Mouse (Mus musculus) MEL (cell line): ENCODE results near the gene Syt1. TPM values are rescaled to one million over a fixed set of nuclear protein-coding genes. Genes with fewer than 3 reads are reported as not detected.

Experiments used
- DNase-seq: peaks from one replicate; pipeline ENCODE4 v3.0.0; 2011; ENCODE audit warnings: low read depth, low spot score
- H3K27ac ChIP-seq: 2 replicates; pipeline ENCODE4 v1.5.1; 2012; ENCODE audit warnings: low read depth, mild to moderate bottlenecking, control low read depth, low read length, moderate library complexity; ENCODE audit not compliant: control insufficient read depth
- H3K27me3 ChIP-seq, 2 experiments: fragments of 150-350 bp in 1 of 2; sonication (generic) in 1 of 2; 2 replicates each; pipeline ENCODE4 v1.6.1; 2012; ENCODE audit warnings: low read length in 2 of 2, mild to moderate bottlenecking in 2 of 2, improper control_type of control experiment in 1 of 2, moderate library complexity in 1 of 2; ENCODE audit not compliant: insufficient read depth in 2 of 2, control insufficient read depth in 1 of 2
- H3K36me3 ChIP-seq, 2 experiments: 2 replicates each; pipeline ENCODE4 v1.6.1; 2012 to 2014; ENCODE audit warnings: low read length in 2 of 2, improper control_type of control experiment in 1 of 2, inconsistent platforms in 1 of 2, mild to moderate bottlenecking in 1 of 2; ENCODE audit not compliant: insufficient read depth in 2 of 2, control insufficient read depth in 1 of 2
- H3K4me1 ChIP-seq, 2 experiments: fragments of 150-350 bp in 1 of 2; sonication (generic) in 1 of 2; 2 replicates each; pipeline ENCODE4 v1.6.1; 2012; ENCODE audit warnings: low read length in 2 of 2, improper control_type of control experiment in 1 of 2, mild to moderate bottlenecking in 1 of 2; ENCODE audit not compliant: insufficient read depth in 2 of 2, control insufficient read depth in 1 of 2
- H3K4me3 ChIP-seq, 2 experiments: fragments of 150-350 bp in 1 of 2; sonication (generic) in 1 of 2; 2 replicates each; pipeline ENCODE4 v1.5.1; 2012; ENCODE audit warnings: low read depth in 2 of 2, low read length in 2 of 2, mild to moderate bottlenecking in 2 of 2, moderate library complexity in 2 of 2, control low read depth in 1 of 2, improper control_type of control experiment in 1 of 2; ENCODE audit not compliant: control insufficient read depth in 1 of 2, insufficient read depth in 1 of 2
- H3K79me2 ChIP-seq: 2 replicates; pipeline ENCODE4 v1.6.1; 2012; ENCODE audit warnings: mild to moderate bottlenecking, low read length, moderate library complexity; ENCODE audit not compliant: control insufficient read depth, poor library complexity, insufficient read depth
- H3K9ac ChIP-seq: 2 replicates; pipeline ENCODE4 v1.6.1; 2012; ENCODE audit warnings: low read depth, mild to moderate bottlenecking, control low read depth, low read length, moderate library complexity; ENCODE audit not compliant: control insufficient read depth, poor library complexity, severe bottlenecking
- H3K9me3 ChIP-seq: fragments of 150-350 bp; sonication (generic); replicated peaks from 2 replicates; pipeline ENCODE4 v1.6.1; 2012; ENCODE audit warnings: mild to moderate bottlenecking, low read length, improper control_type of control experiment, moderate library complexity; ENCODE audit not compliant: insufficient read depth
- CHD1 ChIP-seq: IDR thresholded peaks from 2 replicates; pipeline ENCODE4 v1.6.1; 2012; ENCODE audit warnings: low read depth, mild to moderate bottlenecking, inconsistent platforms, low read length, improper control_type of control experiment
- CTCF ChIP-seq, 3 experiments: IDR thresholded peaks in 2 of 3; conservative IDR thresholded peaks in 1 of 3; 2 replicates each; pipeline ENCODE4 v1.5.1; 2011 to 2012; ENCODE audit warnings: low read length in 3 of 3, low read depth in 2 of 3, mild to moderate bottlenecking in 2 of 3, improper control_type of control experiment in 1 of 3, inconsistent platforms in 1 of 3, mixed read lengths in 1 of 3, moderate library complexity in 1 of 3; ENCODE audit not compliant: control insufficient read depth in 1 of 3, insufficient read depth in 1 of 3, poor library complexity in 1 of 3, severe bottlenecking in 1 of 3
- E2F4 ChIP-seq: IDR thresholded peaks from 2 replicates; pipeline ENCODE4 v1.6.1; 2011; ENCODE audit warnings: low read depth, low read length, improper control_type of control experiment, borderline replicate concordance
- MAZ ChIP-seq: IDR thresholded peaks from 2 replicates; pipeline ENCODE4 v1.6.1; 2012; ENCODE audit warnings: low read depth, mild to moderate bottlenecking, inconsistent platforms, low read length, improper control_type of control experiment
- MEF2A ChIP-seq: IDR thresholded peaks from 2 replicates; pipeline ENCODE4 v1.6.1; 2014; ENCODE audit warnings: low read depth, mild to moderate bottlenecking, inconsistent platforms, low read length, improper control_type of control experiment; ENCODE audit not compliant: poor library complexity, insufficient replicate concordance, severe bottlenecking; ENCODE audit errors: extremely low read depth
- MYB ChIP-seq: IDR thresholded peaks from 2 replicates; pipeline ENCODE4 v1.6.1; 2011; ENCODE audit warnings: mild to moderate bottlenecking, low read depth, low read length, improper control_type of control experiment
- MYC ChIP-seq: IDR thresholded peaks from 2 replicates; pipeline ENCODE4 v1.6.1; 2011; ENCODE audit warnings: low read depth, mild to moderate bottlenecking, low read length, improper control_type of control experiment, moderate library complexity
- POLR2AphosphoS5 ChIP-seq: IDR thresholded peaks from 2 replicates; pipeline ENCODE4 v1.6.1; 2012; ENCODE audit warnings: low read depth, borderline replicate concordance, mild to moderate bottlenecking, inconsistent platforms, low read length, moderate library complexity, mixed read lengths
- RAD21 ChIP-seq: IDR thresholded peaks from 2 replicates; pipeline ENCODE4 v1.6.1; 2011; ENCODE audit warnings: mild to moderate bottlenecking, low read depth, low read length, improper control_type of control experiment
- ZMIZ1 ChIP-seq: IDR thresholded peaks from 2 replicates; pipeline ENCODE4 v1.6.1; 2012; ENCODE audit warnings: low read depth, mild to moderate bottlenecking, inconsistent platforms, low read length, improper control_type of control experiment, moderate library complexity
- polyA plus RNA-seq, 2 experiments: library from polyadenylated mRNA; stranded (reverse) in 1 of 2; unstranded in 1 of 2; fragments of >175 nt in 1 of 2; fragments of >200 nt in 1 of 2; gene quantifications; 2 replicates each; pipeline versions ENCODE4 v1.2.1 to v1.2.4; 2012; ENCODE audit warnings: low replicate concordance in 2 of 2, low read depth in 1 of 2; ENCODE audit not compliant: insufficient read length in 2 of 2, insufficient read depth in 1 of 2, missing spikeins in 1 of 2
- total RNA-seq: library from RNA; depleted of rRNA; stranded (reverse); fragments of 300-350 nt; gene quantifications from 2 replicates; pipeline ENCODE4 v1.2.3, GENCODE M21; 2012

The Syt1 gene
- total and polyA plus RNA-seq, 3 experiments, result not detected

DNA sequence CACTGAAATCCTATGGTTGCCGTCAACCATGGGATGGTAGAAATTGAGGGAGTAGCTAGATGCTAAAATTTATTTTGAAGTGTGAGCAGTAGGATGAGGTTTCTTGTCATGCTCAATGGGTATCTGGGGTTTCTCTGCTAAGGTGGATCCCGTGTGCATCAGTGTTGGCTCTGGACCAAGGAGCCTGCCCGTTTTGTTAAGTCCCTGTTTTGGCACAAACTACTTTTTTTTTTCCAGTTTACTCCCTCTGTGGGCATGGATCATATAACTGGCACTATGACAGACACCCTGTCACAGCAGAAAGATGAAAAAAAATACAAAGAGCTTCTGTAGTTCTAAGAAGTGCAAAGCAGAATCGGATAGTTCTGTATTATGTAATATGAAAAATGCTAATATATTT, 212.0 kb downstream of the Syt1 start:
- H3K4me3 ChIP-seq, result no peak overlapping the region
- no peak overlapping the region for H3K27ac ChIP-seq
- no peaks in the 10 kb centered on the region for H3K27me3 ChIP-seq
- H3K36me3 ChIP-seq, result no peaks in the 10 kb centered on the region
- no peaks in the 10 kb centered on the region for H3K4me1 ChIP-seq
- H3K79me2 ChIP-seq, result no peaks in the 10 kb centered on the region
- no peak for TF ChIP-seq MAZ
- TF ChIP-seq MYB, result no peak
- TF ChIP-seq CTCF (IDR thresholded peaks at IDR 0.05 in 2 of 3, conservative IDR thresholded peaks at IDR 0.05 in 1 of 3; ENCODE audit: control insufficient read depth in 1 of 3, insufficient read depth in 1 of 3, low read depth in 2 of 3, low read length in 3 of 3, poor library complexity in 1 of 3, severe bottlenecking in 1 of 3), result no peak
- H3K9me3 ChIP-seq, result no peaks in the 10 kb centered on the region
- no peak for DNase-seq
- H3K9ac ChIP-seq, result no peak overlapping the region

DNA sequence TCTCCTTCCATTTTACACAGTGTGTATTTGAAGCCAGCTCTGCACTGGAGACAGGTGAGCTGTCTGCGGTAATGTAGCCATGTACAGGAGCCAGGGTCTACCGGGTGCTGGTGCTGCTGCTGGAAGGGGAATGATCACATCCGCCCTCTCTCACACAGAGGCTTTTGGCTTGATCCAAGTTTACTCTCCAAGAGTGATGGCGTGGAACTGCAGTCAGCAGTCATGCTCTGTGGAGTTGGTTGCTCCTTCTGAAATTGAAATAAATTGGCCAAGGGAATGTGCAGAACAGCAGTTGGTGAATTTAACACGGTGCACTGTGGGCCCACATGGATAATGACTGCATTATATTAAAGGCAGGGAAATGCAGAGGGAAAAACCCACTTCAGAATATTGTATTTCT, 228.0 kb downstream of the Syt1 start:
- DNase-seq, result no peak
- Histone ChIP-seq H3K36me3 (no peaks in the 10 kb centered on the region), H3K4me1 (no peaks in the 10 kb centered on the region), H3K79me2 (no peaks in the 10 kb centered on the region), H3K9ac (no peak overlapping the region), H3K27ac (no peak overlapping the region), H3K27me3 (no peaks in the 10 kb centered on the region), H3K9me3 (no peaks in the 10 kb centered on the region)
- no peak for TF ChIP-seq POLR2AphosphoS5
- no peak for TF ChIP-seq ZMIZ1
- TF ChIP-seq RAD21, result no peak
- TF ChIP-seq CHD1, result no peak
- TF ChIP-seq MEF2A, result no peak
- no peak for TF ChIP-seq E2F4
- TF ChIP-seq, all 39 proteins: peak for 0
- no peak overlapping the region for H3K4me3 ChIP-seq

DNA sequence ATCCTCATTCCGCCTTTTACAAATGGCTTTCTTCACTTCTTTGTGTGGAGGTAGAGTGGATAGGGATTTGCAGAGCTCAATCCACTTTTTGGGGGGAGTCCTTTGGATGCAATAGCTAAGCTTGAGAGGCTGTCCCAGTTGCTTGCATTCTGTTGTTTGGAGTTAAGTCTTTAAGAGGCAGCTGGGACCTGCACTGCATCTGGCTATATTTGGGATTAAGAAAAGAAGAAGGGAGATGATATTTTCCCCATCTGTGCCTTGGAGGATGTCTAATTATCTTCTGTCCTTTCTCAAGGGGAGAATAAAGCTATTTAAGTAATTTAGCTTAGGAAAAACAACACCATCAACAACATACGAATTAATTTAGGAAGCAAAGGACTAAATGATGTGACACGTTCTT, 230.2 kb downstream of the Syt1 start:
- Histone ChIP-seq H3K4me1 (no peaks in the 10 kb centered on the region), H3K79me2 (no peaks in the 10 kb centered on the region), H3K36me3 (no peaks in the 10 kb centered on the region), H3K27me3 (no peaks in the 10 kb centered on the region), H3K4me3 (no peak overlapping the region), H3K27ac (no peak overlapping the region), H3K9me3 (no peaks in the 10 kb centered on the region)
- DNase-seq, result no peak
- no peak for TF ChIP-seq MYC
- TF ChIP-seq, all 39 proteins: peak for 0
- no peak overlapping the region for H3K9ac ChIP-seq
